Mouse (Mus musculus) MEL (cell line): Measurements from ENCODE around the gene B130006D01Rik. TPM values are rescaled to one million over a fixed set of nuclear protein-coding genes. Genes with fewer than 3 reads are reported as not detected.

Experiments
- DNase-seq: peaks from one replicate; pipeline ENCODE4 v3.0.0; 2011; ENCODE audit warnings: low read depth, low spot score
- H3K27ac ChIP-seq: 2 replicates; pipeline ENCODE4 v1.5.1; 2012; ENCODE audit warnings: low read depth, mild to moderate bottlenecking, control low read depth, low read length, moderate library complexity; ENCODE audit not compliant: control insufficient read depth
- H3K27me3 ChIP-seq, 2 experiments: fragments of 150-350 bp in 1 of 2; sonication (generic) in 1 of 2; 2 replicates each; pipeline ENCODE4 v1.6.1; 2012; ENCODE audit warnings: low read length in 2 of 2, mild to moderate bottlenecking in 2 of 2, improper control_type of control experiment in 1 of 2, moderate library complexity in 1 of 2; ENCODE audit not compliant: insufficient read depth in 2 of 2, control insufficient read depth in 1 of 2
- H3K36me3 ChIP-seq, 2 experiments: 2 replicates each; pipeline ENCODE4 v1.6.1; 2012 to 2014; ENCODE audit warnings: low read length in 2 of 2, improper control_type of control experiment in 1 of 2, inconsistent platforms in 1 of 2, mild to moderate bottlenecking in 1 of 2; ENCODE audit not compliant: insufficient read depth in 2 of 2, control insufficient read depth in 1 of 2
- H3K4me1 ChIP-seq, 2 experiments: fragments of 150-350 bp in 1 of 2; sonication (generic) in 1 of 2; 2 replicates each; pipeline ENCODE4 v1.6.1; 2012; ENCODE audit warnings: low read length in 2 of 2, improper control_type of control experiment in 1 of 2, mild to moderate bottlenecking in 1 of 2; ENCODE audit not compliant: insufficient read depth in 2 of 2, control insufficient read depth in 1 of 2
- H3K4me3 ChIP-seq, 2 experiments: fragments of 150-350 bp in 1 of 2; sonication (generic) in 1 of 2; 2 replicates each; pipeline ENCODE4 v1.5.1; 2012; ENCODE audit warnings: low read depth in 2 of 2, low read length in 2 of 2, mild to moderate bottlenecking in 2 of 2, moderate library complexity in 2 of 2, control low read depth in 1 of 2, improper control_type of control experiment in 1 of 2; ENCODE audit not compliant: control insufficient read depth in 1 of 2, insufficient read depth in 1 of 2
- H3K79me2 ChIP-seq: 2 replicates; pipeline ENCODE4 v1.6.1; 2012; ENCODE audit warnings: mild to moderate bottlenecking, low read length, moderate library complexity; ENCODE audit not compliant: control insufficient read depth, poor library complexity, insufficient read depth
- H3K9ac ChIP-seq: 2 replicates; pipeline ENCODE4 v1.6.1; 2012; ENCODE audit warnings: low read depth, mild to moderate bottlenecking, control low read depth, low read length, moderate library complexity; ENCODE audit not compliant: control insufficient read depth, poor library complexity, severe bottlenecking
- H3K9me3 ChIP-seq: fragments of 150-350 bp; sonication (generic); replicated peaks from 2 replicates; pipeline ENCODE4 v1.6.1; 2012; ENCODE audit warnings: mild to moderate bottlenecking, low read length, improper control_type of control experiment, moderate library complexity; ENCODE audit not compliant: insufficient read depth
- CTCF ChIP-seq, 3 experiments: IDR thresholded peaks in 2 of 3; conservative IDR thresholded peaks in 1 of 3; 2 replicates each; pipeline ENCODE4 v1.5.1; 2011 to 2012; ENCODE audit warnings: low read length in 3 of 3, low read depth in 2 of 3, mild to moderate bottlenecking in 2 of 3, improper control_type of control experiment in 1 of 3, inconsistent platforms in 1 of 3, mixed read lengths in 1 of 3, moderate library complexity in 1 of 3; ENCODE audit not compliant: control insufficient read depth in 1 of 3, insufficient read depth in 1 of 3, poor library complexity in 1 of 3, severe bottlenecking in 1 of 3
- E2F4 ChIP-seq: IDR thresholded peaks from 2 replicates; pipeline ENCODE4 v1.6.1; 2011; ENCODE audit warnings: low read depth, low read length, improper control_type of control experiment, borderline replicate concordance
- ETS1 ChIP-seq: IDR thresholded peaks from 2 replicates; pipeline ENCODE4 v1.6.1; 2012; ENCODE audit warnings: low read depth, mild to moderate bottlenecking, inconsistent platforms, low read length, improper control_type of control experiment, moderate library complexity
- GABPA ChIP-seq: IDR thresholded peaks from 2 replicates; pipeline ENCODE4 v1.6.1; 2012; ENCODE audit warnings: low read depth, mild to moderate bottlenecking, inconsistent platforms, low read length, improper control_type of control experiment, moderate library complexity
- GATA1 ChIP-seq: IDR thresholded peaks from 2 replicates; pipeline ENCODE4 v1.6.1; 2011; ENCODE audit warnings: low read depth, low read length, improper control_type of control experiment
- HCFC1 ChIP-seq: IDR thresholded peaks from 2 replicates; pipeline ENCODE4 v1.6.1; 2012; ENCODE audit warnings: low read depth, mild to moderate bottlenecking, inconsistent platforms, low read length, improper control_type of control experiment, moderate library complexity
- JUND ChIP-seq: IDR thresholded peaks from 2 replicates; pipeline ENCODE4 v1.6.1; 2011; ENCODE audit warnings: low read depth, mild to moderate bottlenecking, improper control_type of control experiment, low read length
- KAT2A ChIP-seq: conservative IDR thresholded peaks from 2 replicates; pipeline ENCODE4 v1.6.1; 2012; ENCODE audit warnings: low read depth, low read length, improper control_type of control experiment, inconsistent platforms
- MAX ChIP-seq: IDR thresholded peaks from 2 replicates; pipeline ENCODE4 v1.6.1; 2011; ENCODE audit warnings: low read length, improper control_type of control experiment
- MXI1 ChIP-seq: IDR thresholded peaks from 2 replicates; pipeline ENCODE4 v1.6.1; 2011; ENCODE audit warnings: mild to moderate bottlenecking, low read depth, low read length, improper control_type of control experiment
- MYB ChIP-seq: IDR thresholded peaks from 2 replicates; pipeline ENCODE4 v1.6.1; 2011; ENCODE audit warnings: mild to moderate bottlenecking, low read depth, low read length, improper control_type of control experiment
- NELFE ChIP-seq: IDR thresholded peaks from 2 replicates; pipeline ENCODE4 v1.6.1; 2011; ENCODE audit warnings: low read depth, low read length, improper control_type of control experiment
- NRF1 ChIP-seq: IDR thresholded peaks from 2 replicates; pipeline ENCODE4 v1.6.1; 2014; ENCODE audit warnings: low read depth, mild to moderate bottlenecking, inconsistent platforms, low read length, improper control_type of control experiment, moderate library complexity; ENCODE audit not compliant: poor library complexity, insufficient read depth, severe bottlenecking
- POLR2AphosphoS2 ChIP-seq: IDR thresholded peaks from 2 replicates; pipeline ENCODE4 v1.6.1; 2011; ENCODE audit warnings: low read length, improper control_type of control experiment
- SIN3A ChIP-seq: IDR thresholded peaks from 2 replicates; pipeline ENCODE4 v1.6.1; 2012; ENCODE audit warnings: low read length, improper control_type of control experiment, inconsistent platforms
- TAL1 ChIP-seq: IDR thresholded peaks from 2 replicates; pipeline ENCODE4 v1.6.1; 2012; ENCODE audit warnings: mild to moderate bottlenecking, inconsistent platforms, low read length, moderate library complexity, mixed read lengths
- TBP ChIP-seq: IDR thresholded peaks from 2 replicates; pipeline ENCODE4 v1.8.0; 2011; ENCODE audit warnings: low read depth, low read length, improper control_type of control experiment
- TCF12 ChIP-seq: IDR thresholded peaks from 2 replicates; pipeline ENCODE4 v1.6.1; 2014; ENCODE audit warnings: low read depth, mild to moderate bottlenecking, inconsistent platforms, low read length, improper control_type of control experiment, moderate library complexity
- USF1 ChIP-seq: IDR thresholded peaks from 2 replicates; pipeline ENCODE4 v1.6.1; 2014; ENCODE audit warnings: low read depth, mild to moderate bottlenecking, inconsistent platforms, low read length, improper control_type of control experiment, moderate library complexity
- USF2 ChIP-seq, 2 experiments: IDR thresholded peaks; 2 replicates each; pipeline ENCODE4 v1.6.1; 2011 to 2012; ENCODE audit warnings: improper control_type of control experiment in 2 of 2, low read length in 2 of 2, borderline replicate concordance in 1 of 2, inconsistent platforms in 1 of 2, low read depth in 1 of 2, mild to moderate bottlenecking in 1 of 2; ENCODE audit not compliant: insufficient read depth in 1 of 2
- ZMIZ1 ChIP-seq: IDR thresholded peaks from 2 replicates; pipeline ENCODE4 v1.6.1; 2012; ENCODE audit warnings: low read depth, mild to moderate bottlenecking, inconsistent platforms, low read length, improper control_type of control experiment, moderate library complexity
- ZNF384 ChIP-seq: IDR thresholded peaks from 2 replicates; pipeline ENCODE4 v1.6.1; 2012; ENCODE audit warnings: low read depth, mild to moderate bottlenecking, inconsistent platforms, low read length, improper control_type of control experiment
- polyA plus RNA-seq, 2 experiments: library from polyadenylated mRNA; stranded (reverse) in 1 of 2; unstranded in 1 of 2; fragments of >175 nt in 1 of 2; fragments of >200 nt in 1 of 2; gene quantifications; 2 replicates each; pipeline versions ENCODE4 v1.2.1 to v1.2.4; 2012; ENCODE audit warnings: low replicate concordance in 2 of 2, low read depth in 1 of 2; ENCODE audit not compliant: insufficient read length in 2 of 2, insufficient read depth in 1 of 2, missing spikeins in 1 of 2
- total RNA-seq: library from RNA; depleted of rRNA; stranded (reverse); fragments of 300-350 nt; gene quantifications from 2 replicates; pipeline ENCODE4 v1.2.3, GENCODE M21; 2012

Gene B130006D01Rik
- total and polyA plus RNA-seq, 3 experiments: 0.11 to 0.73 TPM; not detected in 1

DNA sequence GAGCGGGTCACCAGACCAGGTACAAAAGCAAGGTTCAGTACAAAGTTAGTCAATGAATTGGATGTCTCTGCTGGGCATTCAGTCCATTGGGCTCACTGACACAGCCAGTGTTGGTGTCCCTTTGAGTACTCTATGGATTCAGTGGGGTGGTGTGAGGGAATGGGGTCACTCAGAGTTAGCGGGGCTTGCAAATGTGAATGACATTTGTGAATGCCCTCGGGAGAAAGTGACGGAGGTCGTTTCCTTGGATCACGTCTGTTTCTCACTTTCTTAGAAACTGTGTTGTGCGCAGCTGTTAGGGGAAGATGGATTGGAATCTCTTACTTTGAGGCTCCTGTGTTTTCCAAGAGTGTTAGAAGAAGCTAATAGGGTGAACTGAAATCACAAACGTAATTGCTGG lies 41.4 kb downstream of the B130006D01Rik start:
- H3K4me3 ChIP-seq: no peak overlapping the region
- H3K4me1 ChIP-seq: no peaks in the 10 kb centered on the region
- no peak overlapping the region for H3K27ac ChIP-seq
- no peak for TF ChIP-seq SIN3A
- TF ChIP-seq E2F4: no peak
- TF ChIP-seq ZNF384: no peak
- no peak for TF ChIP-seq MXI1
- no peak for TF ChIP-seq NRF1
- no peak for TF ChIP-seq GATA1
- no peak for TF ChIP-seq JUND
- TF ChIP-seq TCF12: no peak
- TF ChIP-seq CTCF (IDR thresholded peaks at IDR 0.05 in 2 of 3, conservative IDR thresholded peaks at IDR 0.05 in 1 of 3; ENCODE audit: control insufficient read depth in 1 of 3, insufficient read depth in 1 of 3, low read depth in 2 of 3, low read length in 3 of 3, poor library complexity in 1 of 3, severe bottlenecking in 1 of 3): no peak
- no peak for TF ChIP-seq USF2 (IDR thresholded peaks at IDR 0.05; ENCODE audit: borderline replicate concordance in 1 of 2, insufficient read depth in 1 of 2, low read depth in 1 of 2, low read length in 2 of 2)
- no peak for TF ChIP-seq TBP
- no peak for TF ChIP-seq MAX
- TF ChIP-seq NELFE: no peak
- TF ChIP-seq KAT2A: no peak
- no peak for TF ChIP-seq MYB
- no peak for TF ChIP-seq ETS1
- no peak for TF ChIP-seq POLR2AphosphoS2
- TF ChIP-seq USF1: no peak
- no peak for TF ChIP-seq HCFC1
- no peak for DNase-seq
- no peaks in the 10 kb centered on the region for H3K9me3 ChIP-seq
- no peaks in the 10 kb centered on the region for H3K79me2 ChIP-seq
- H3K9ac ChIP-seq: no peak overlapping the region
- peaks cover 0 to 38% of the 10 kb centered on the region in 2 experiments; a peak in 2 of 4 replicates for H3K36me3 ChIP-seq
- H3K27me3 ChIP-seq: no peaks in the 10 kb centered on the region

DNA sequence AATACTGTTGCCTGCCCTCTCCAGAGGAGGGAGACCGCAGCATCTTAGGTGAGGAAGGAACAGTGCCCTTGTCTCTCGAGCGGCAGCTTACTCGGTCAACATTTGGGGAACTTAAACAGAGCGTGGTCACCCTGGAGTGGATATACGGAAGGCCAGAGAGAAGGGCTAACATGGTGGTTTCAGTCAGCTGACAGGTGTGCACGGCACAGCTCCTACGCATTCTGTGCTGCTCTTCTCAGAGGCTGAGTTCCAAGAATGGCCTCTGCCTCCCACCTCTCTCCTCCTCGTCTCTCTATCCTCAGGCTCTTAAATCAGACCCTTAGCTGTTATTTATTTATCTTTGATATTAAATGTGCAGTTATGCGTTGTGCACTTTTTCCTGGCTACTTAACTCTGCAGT lies 41.9 kb downstream of the B130006D01Rik start:
- Histone ChIP-seq H3K4me3 (no peak overlapping the region), H3K4me1 (no peaks in the 10 kb centered on the region), H3K9ac (no peak overlapping the region), H3K79me2 (no peaks in the 10 kb centered on the region), H3K27ac (no peak overlapping the region), H3K36me3 (peaks cover 0 to 40% of the 10 kb centered on the region in 2 experiments; a peak in 2 of 4 replicates), H3K9me3 (no peaks in the 10 kb centered on the region), H3K27me3 (no peaks in the 10 kb centered on the region)
- TF ChIP-seq ZMIZ1 (no peak), TBP (no peak), TAL1 (no peak), GABPA (no peak)
- DNase-seq: no peak
